Mouse (Mus musculus) c-Kit-positive CD71-positive TER-119-negative erythroid progenitor cells, embryonic 14.5 days (primary cell): ENCODE results near the gene Sema4c.

Experiments
- DNase-seq: peaks from one replicate; pipeline ENCODE4 v3.0.0-alpha.2; 2013; ENCODE audit warnings: low read depth

Sema4c gene

DNA sequence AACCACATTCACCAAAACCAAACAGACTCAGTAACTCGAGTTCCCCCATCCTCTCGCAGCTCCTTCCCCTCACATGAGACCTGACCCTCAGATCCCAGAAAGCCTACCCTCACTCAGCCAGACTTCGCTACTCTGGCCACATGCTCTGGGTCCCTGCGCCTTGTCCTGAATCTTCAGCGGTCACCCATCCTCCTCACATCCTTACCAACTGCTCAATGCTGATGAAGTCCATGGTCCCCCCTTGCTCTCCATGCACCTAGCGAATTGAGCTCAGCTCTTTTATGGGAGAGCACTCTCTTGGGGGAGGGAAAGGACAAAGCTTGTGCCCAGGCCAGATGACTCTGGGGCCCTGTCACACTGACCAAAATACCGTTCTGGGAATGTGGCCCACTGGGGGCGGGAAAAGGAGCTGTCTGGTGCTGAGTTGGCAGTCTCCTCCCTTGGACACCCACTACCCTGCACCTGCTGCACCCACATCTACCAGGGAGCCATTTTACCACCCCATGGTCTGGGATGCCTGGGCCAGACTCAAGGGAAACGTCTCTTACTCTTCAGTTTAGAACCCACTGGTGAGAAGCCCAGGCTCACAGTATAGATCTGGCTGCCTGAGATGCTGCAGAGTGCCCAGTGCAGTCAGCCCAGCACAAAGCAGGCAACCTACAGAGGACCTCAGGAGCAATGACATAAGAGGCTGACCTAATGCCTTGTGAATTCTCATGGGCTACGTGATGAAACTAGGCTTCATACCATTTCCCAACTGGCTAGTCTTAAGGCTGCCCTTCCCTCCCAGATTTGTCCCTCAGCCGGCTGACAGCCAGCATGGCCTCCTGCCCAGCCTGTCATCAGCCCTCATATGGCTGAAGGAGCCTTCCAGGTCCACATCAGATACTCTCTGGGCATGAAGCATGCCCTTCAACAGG, 22.4 kb downstream of the Sema4c start:
- DNase-seq, result no peak

GRCm38 (mm10) chr1:36534595-36535058, 23.5 kb downstream of the Sema4c start:
- DNase-seq, result no peak

- no peak for DNase-seq
These were observed 24.6 kb downstream of the Sema4c start for GRCm38 (mm10) chr1:36533546-36533945.

GRCm38 (mm10) chr1:36531461-36531860, 26.7 kb downstream of the Sema4c start:
- DNase-seq, result no peak

- DNase-seq, result no peak
These were observed 27.2 kb downstream of the Sema4c start for GRCm38 (mm10) chr1:36530962-36531361.

DNA sequence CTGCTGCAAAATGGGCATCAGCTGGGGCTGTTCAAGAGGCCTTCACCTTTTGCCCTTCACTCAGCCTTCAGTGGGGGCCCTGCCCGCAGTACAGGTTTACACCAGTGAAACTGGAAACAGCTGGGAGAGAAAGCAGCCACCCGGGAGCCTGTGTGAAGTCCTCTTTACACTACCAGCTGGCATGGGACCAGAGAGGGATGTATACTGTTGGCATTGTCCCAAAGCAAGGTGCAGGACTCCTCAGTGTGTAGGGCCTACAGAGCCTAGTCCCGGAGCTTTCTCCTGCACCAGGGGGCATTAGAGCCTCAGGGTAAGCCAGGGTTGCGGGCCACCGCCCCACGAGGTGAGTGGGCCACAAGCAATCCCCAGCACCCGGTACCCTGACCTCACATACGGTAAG, 27.7 kb downstream of the Sema4c start:
- DNase-seq, result no peak

GRCm38 (mm10) chr1:36529875-36530274, 28.3 kb downstream of the Sema4c start:
- no peak for DNase-seq

GRCm38 (mm10) chr1:36529274-36529673, 28.9 kb downstream of the Sema4c start:
- no peak for DNase-seq

DNA sequence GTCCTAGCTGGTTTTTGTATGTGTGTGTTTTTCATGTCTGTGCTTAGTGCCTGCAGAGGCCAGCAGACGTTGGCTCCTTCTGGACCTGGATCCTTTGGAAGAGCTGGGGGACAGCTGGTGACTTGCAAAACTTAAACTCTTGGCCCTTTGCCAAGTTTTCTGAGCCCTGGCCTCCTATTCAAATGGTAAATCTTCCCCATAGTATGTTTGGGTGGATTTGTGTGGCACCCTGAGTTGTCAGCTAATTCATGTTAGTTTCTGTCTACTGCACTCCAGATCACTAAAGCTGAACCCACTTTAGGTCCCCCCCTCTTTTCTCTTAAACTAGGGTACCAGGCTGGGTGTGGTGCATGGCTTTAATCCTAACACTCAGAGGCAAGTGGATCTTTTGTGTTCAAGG, 29.8 kb downstream of the Sema4c start:
- no peak for DNase-seq

- DNase-seq, result no peak
These were observed 31.2 kb downstream of the Sema4c start for GRCm38 (mm10) chr1:36526903-36527302.

DNA sequence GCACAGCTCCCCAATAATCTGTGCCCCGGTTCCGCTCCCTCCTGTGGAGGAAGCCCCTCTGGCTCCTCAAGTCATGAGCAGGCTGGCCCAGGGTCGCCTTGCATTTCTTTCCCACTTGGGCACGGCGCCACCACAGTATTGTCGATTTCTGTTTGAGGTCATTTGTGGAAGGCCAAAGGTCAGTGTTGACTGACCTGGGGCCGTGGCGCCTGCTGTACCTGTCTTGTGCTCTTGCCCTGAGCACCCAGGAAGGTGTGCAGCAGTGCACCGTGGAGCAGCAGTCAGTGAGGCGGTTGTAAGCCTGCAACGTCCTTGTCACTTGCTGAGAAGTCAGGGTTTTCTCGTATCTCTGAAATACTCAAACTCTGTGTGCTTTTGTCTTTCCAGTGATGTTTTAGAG, 32.4 kb downstream of the Sema4c start:
- DNase-seq, result no peak

- DNase-seq, result no peak
These were observed 34.1 kb downstream of the Sema4c start for GRCm38 (mm10) chr1:36524058-36524457.

- DNase-seq, result no peak
These were observed 34.7 kb downstream of the Sema4c start for GRCm38 (mm10) chr1:36523332-36524013.

DNA sequence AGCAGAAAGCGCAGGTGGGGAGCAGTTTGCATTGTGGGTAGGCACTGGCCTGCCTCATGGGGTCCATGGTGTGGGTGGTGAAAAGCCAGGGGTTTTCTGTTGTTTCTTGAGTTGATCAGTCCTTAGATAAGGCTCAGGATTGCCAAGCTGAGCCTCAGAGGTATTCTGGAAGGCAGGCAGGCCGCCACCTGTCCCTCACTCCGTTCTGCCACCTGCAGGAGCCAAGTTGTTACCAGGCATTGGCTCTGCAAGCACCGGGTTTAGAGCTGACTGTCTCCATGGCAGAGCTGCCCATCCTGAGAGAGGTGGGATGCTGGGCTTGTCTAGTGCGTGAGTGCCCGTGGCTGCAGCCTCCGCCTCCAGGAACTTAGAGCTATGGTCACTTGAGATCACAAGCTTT, 35.9 kb downstream of the Sema4c start:
- DNase-seq, result no peak

- DNase-seq, result no peak
These were observed 38.5 kb downstream of the Sema4c start for GRCm38 (mm10) chr1:36519626-36520025.

- no peak for DNase-seq
These were observed 39.9 kb downstream of the Sema4c start for GRCm38 (mm10) chr1:36518259-36518658.

- peak; percentile 46 for DNase-seq
These were observed 44.4 kb downstream of the Sema4c start for GRCm38 (mm10) chr1:36513718-36514117.

GRCm38 (mm10) chr1:36513310-36513709, 44.8 kb downstream of the Sema4c start:
- no peak for DNase-seq

DNA sequence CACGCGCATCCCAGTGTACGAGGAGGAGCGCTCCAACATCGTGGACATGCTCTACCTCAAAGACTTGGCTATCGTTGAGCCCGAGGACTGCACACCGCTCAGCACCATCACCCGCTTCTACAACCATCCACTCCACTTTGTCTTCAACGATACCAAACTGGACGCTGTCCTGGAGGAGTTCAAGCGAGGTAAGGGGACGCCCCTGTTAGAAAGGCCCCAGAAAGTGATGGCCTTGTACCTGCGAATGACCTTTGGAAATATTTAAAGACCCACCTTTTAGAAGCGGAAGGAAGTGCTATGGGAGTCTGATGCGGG, 45.2 kb downstream of the Sema4c start:
- DNase-seq, result no peak

- no peak for DNase-seq
These were observed 45.8 kb downstream of the Sema4c start for GRCm38 (mm10) chr1:36512089-36512965.

- DNase-seq, result peak; percentile 98
These were observed 46.7 kb downstream of the Sema4c start, which contains the start of gene Cnnm3 for GRCm38 (mm10) chr1:36511289-36512021. Gene Cnnm3 (plus strand): TSS chr1:36511867.

DNA sequence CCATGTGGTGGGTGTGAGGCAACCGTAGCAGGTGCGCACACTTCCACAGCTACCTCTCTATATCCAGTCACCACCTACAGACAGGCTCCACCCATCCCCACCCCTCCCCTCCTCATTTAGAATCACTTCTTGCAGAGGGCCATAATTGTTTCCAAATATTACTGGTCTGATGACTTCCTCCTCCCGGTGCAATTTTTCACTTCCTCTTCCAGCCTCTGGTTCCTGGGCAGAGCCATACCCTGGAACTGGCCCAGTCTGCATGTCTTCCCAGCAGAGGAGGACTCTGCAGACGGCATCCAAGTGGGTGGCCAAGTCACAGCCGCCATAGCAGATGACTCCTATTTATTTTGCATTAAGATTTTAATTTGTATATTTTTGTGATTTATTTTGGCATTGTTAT, 49.9 kb downstream of the Sema4c start:
- DNase-seq, result no peak
